Mouse (Mus musculus) megakaryocyte-erythroid progenitor cell, adult 5-6 weeks (primary cell): Measurements from ENCODE around the gene Pax5. TPM values are rescaled to one million over a fixed set of nuclear protein-coding genes. Genes with fewer than 3 reads are reported as not detected.

Source experiments
- ATAC-seq: replicated peaks from 2 replicates; pipeline ENCODE4 v1.8.0; 2016; ENCODE audit warnings: mild to moderate bottlenecking, inconsistent platforms; ENCODE audit not compliant: severe bottlenecking, poor library complexity, low FRiP score, low TSS enrichment
- total RNA-seq, 2 experiments: library from RNA; stranded (forward) in 1 of 2; stranded (reverse) in 1 of 2; fragments of 200-1000, 215-1000 nt in 1 of 2; fragments of >200 nt in 1 of 2; fragmentation: Nextera tagmentation in 1 of 2; gene quantifications; 2 replicates each; pipeline ENCODE4 v1.2.3; 2014 to 2017

The Pax5 gene
- total RNA-seq, 2 experiments from 2014 or later = 0.33 to 15.7 TPM

GRCm38 (mm10) chr4:44508386-44509226 lies 201.7 kb downstream of the Pax5 start:
- no peak for ATAC-seq

DNA sequence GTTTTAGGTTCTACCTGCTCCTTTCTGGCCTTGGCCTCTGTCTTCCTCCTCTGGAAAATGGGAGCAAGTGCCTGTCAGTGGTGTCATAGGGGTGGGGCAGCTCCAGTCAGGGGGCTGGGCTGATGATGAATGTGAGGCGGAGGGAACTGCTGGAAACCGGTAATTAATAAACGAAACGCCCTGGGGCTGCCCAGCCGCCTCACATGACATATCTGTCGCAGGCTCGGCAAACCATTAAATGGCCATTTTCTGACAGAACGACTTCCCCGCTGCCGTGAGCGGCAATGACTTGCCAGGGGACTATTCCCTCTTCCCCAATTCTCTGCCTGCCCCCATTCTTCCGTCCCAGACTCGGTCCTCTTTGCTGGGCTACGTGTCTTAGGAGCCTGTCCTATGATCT lies 202.4 kb downstream of the Pax5 start:
- no peak for ATAC-seq

DNA sequence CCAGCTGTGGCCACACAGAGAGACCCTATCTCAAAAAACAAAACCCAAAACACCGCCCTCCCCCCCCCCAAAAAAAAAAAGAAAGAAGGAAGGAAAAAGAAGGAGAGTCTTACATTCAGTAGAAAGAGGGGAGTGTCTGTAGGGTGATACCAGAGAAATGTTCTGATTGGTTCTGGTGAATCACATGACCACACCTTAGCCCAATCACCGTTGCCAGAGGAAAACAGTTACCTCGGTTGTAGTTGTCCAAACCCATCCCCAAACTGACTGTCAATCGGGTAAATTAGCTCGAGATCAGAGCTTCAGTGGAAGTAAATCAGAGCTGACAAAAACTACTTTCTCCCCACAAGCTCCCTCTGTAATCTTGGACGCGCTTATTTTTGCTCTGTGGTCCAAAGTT lies 205.3 kb downstream of the Pax5 start:
- ATAC-seq = no peak

GRCm38 (mm10) chr4:44502196-44502867 lies 208.0 kb downstream of the Pax5 start:
- no peak for ATAC-seq

DNA sequence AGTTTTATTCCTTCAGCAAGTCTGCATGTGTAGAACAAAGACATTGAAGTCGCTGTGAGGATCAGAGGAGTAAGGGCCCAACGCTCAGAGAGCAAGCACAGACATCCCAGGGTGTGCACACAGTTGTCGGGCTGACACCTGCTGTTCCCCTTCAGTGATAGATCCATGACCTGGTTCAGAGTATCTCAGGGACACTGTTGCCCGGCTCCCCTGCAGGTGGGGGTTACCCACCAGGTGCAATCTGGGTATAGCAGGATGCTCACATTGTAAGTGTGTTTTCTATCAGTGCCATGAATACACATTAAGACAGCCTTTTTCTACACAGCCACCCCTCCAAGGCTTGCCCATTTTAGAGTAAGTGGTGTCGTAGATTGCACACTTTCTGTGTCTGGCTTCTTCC lies 212.1 kb downstream of the Pax5 start:
- no peak for ATAC-seq

- ATAC-seq = no peak
These were observed 214.5 kb downstream of the Pax5 start for GRCm38 (mm10) chr4:44495836-44496235.

- no peak for ATAC-seq
These were observed 216.5 kb downstream of the Pax5 start for GRCm38 (mm10) chr4:44493756-44494155.

GRCm38 (mm10) chr4:44490872-44491271 lies 219.4 kb downstream of the Pax5 start:
- no peak for ATAC-seq

- no peak for ATAC-seq
These were observed 221.6 kb downstream of the Pax5 start for GRCm38 (mm10) chr4:44488702-44489101.

- no peak for ATAC-seq
These were observed 222.1 kb downstream of the Pax5 start for GRCm38 (mm10) chr4:44488219-44488618.

DNA sequence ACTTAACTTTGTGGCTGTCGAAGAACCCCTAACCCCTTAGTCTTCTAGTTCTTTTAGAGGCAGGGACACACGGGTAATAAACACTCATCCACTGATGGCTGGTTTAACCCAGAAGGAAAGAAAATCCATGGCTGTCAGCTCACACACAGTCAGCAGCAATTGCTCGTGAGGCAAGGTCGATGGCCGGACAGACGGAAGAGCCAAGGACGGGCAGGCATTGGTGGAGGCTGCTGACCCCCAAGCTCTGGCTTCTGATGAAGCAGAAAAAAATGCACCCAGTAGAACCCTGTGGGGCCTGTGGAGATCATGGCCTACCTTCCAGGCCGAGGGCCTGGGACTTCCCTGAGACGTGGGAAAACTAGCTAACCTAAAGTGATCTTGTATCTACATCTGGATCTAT lies 227.4 kb downstream of the Pax5 start:
- ATAC-seq = no peak

DNA sequence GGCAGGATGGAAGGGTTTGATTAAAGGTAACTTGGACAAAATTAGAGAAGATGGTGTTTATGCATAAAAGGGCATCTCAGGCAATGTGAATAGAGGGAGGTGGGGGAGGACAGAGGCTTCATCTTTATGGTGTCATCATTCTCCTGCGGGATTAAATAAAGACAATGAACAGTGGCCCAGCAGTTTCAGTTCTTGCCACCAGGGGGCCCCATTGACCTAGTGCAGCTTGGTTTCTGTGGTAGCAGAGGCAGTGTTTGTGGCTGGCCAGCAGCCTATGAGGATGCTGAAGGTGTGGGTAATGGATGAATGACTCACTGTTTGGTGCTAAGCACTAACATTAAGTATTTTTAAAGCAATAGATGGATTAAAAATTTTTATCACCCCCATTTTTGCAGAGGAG lies 230.5 kb downstream of the Pax5 start:
- no peak for ATAC-seq

Other genes starting within 250 kb of the Pax5 start
- 54.4 and 56.6 TPM in 2 replicates for gene Zcchc7, start 45.4 kb upstream of the Pax5 start, total RNA-seq (2014; fragmentation: Nextera tagmentation)
- gene Zcchc7, start 45.4 kb upstream of the Pax5 start, total RNA-seq (2017) = 150 and 199 TPM in 2 replicates